Mouse (Mus musculus) E14TG2a.4 (cell line): Measurements from ENCODE around the gene Taf1a.

Source experiments
- CTCF ChIP-seq: conservative IDR thresholded peaks from 2 replicates; pipeline ENCODE4 v1.5.1; 2014; ENCODE audit warnings: low read length
- NANOG ChIP-seq: IDR thresholded peaks from 2 replicates; pipeline ENCODE4 v1.6.1; 2014; ENCODE audit warnings: borderline replicate concordance, low read length, mixed read lengths

GRCm38 (mm10) chr1:183414081-183414727 is 25.4 kb downstream of the Taf1a start:
- no peak for TF ChIP-seq CTCF
- no peak for TF ChIP-seq NANOG
